Mouse (Mus musculus) E14TG2a.4 (cell line): ENCODE measurements around the gene Hpd.
A peak's percentile ranks its signal among the peaks of the same experiment; 100 is the strongest.
"Not testable (repeated sequence)": the region's sequence is repeated elsewhere in the genome, so short reads cannot be mapped to it uniquely, and the experiment has no call there.

Source experiments
- H3K27me3 ChIP-seq: 2 replicates; pipeline ENCODE4 v1.6.1; 2014; ENCODE audit warnings: low read length, control low read depth; ENCODE audit not compliant: insufficient read depth
- H3K36me3 ChIP-seq: 2 replicates; pipeline ENCODE4 v1.6.1; 2014; ENCODE audit warnings: low read length, control low read depth; ENCODE audit not compliant: insufficient read depth
- H3K4me1 ChIP-seq: replicated peaks from 2 replicates; pipeline ENCODE4 v1.6.1; 2014; ENCODE audit warnings: low read depth, low read length, control low read depth
- H3K4me3 ChIP-seq: replicated peaks from 2 replicates; pipeline ENCODE4 v1.5.1; 2014; ENCODE audit warnings: mild to moderate bottlenecking, low read length
- H3K9me3 ChIP-seq: 2 replicates; pipeline ENCODE4 v1.6.1; 2014; ENCODE audit warnings: low read length, control low read depth
- CTCF ChIP-seq: conservative IDR thresholded peaks from 2 replicates; pipeline ENCODE4 v1.5.1; 2014; ENCODE audit warnings: low read length
- NANOG ChIP-seq: IDR thresholded peaks from 2 replicates; pipeline ENCODE4 v1.6.1; 2014; ENCODE audit warnings: borderline replicate concordance, low read length, mixed read lengths
- POU5F1 ChIP-seq: IDR thresholded peaks from 2 replicates; pipeline ENCODE4 v1.6.1; 2014; ENCODE audit warnings: low read length, borderline replicate concordance

Hpd gene

DNA sequence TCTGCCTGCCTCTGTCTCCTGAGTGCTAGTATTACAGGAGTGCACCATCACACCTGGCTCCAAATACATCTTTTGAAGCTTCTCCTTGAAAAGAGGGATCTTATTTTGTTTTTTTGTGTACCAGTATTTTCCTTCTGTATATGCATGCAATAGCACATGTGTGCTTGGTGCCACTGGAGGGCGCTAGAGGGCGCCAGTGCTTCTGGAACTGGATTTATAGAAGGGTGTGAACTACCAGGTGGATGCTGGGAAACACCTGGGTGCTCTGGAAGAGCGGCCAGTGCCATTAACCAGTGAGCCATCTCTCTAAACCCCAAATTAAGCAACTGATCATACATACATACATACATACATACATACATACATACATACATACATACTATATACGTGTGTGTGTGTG lies 20.2 kb upstream of the Hpd start:
- not testable (repeated sequence) for H3K4me3 ChIP-seq, H3K9me3 ChIP-seq, H3K4me1 ChIP-seq, H3K27me3 ChIP-seq, H3K36me3 ChIP-seq
- peak; percentile 45 for TF ChIP-seq CTCF

DNA sequence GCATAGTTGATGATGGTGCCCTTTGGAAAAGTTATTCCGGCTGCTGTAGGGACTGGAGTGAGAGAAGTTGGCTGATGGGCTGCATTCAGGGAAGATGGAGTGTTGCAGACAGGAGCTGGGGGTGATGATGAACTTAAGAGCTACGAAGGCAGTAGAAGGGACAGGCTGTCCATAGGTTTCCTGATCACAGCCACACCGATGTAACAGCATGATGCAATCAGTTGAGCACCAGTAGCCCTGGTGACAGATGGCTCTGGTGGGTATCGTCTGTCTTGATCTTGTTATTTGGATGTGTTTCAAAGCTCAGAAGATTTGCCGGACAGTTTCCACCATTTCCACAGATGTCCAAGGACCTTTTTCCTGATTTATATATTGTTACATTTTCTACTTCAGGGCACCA lies 19.5 kb upstream of the Hpd start:
- Histone ChIP-seq H3K27me3 (no peaks in the 10 kb centered on the region), H3K9me3 (peaks cover 3% of the 10 kb centered on the region; the same call in 1 of the 2 replicates), H3K36me3 (no peaks in the 10 kb centered on the region), H3K4me1 (no peaks in the 10 kb centered on the region), H3K4me3 (no peak overlapping the region)
- TF ChIP-seq POU5F1 (no peak), CTCF (no peak), NANOG (no peak)

DNA sequence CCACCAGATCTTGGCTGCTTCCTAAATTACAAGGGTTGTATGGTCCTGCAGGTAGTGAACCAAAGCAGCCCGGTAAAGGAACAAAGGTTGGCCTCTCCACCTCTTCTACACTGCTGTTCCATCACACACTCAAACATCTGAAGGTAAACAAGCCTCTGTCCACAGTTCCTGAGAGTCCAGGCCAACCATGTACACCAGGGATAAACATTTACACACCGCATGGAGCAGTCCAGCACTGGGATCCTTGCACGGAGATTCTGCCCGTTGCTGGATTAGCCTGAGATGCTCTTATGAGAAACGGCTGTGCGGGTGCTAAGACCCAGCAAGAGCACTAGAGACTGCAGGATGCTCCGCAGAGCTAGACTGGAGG lies 19.0 kb upstream of the Hpd start:
- Histone ChIP-seq H3K9me3 (peaks cover 3% of the 10 kb centered on the region; the same call in 1 of the 2 replicates), H3K4me1 (no peaks in the 10 kb centered on the region), H3K36me3 (no peaks in the 10 kb centered on the region), H3K4me3 (no peak overlapping the region), H3K27me3 (no peaks in the 10 kb centered on the region)
- TF ChIP-seq NANOG (no peak), POU5F1 (no peak), CTCF (no peak)

DNA sequence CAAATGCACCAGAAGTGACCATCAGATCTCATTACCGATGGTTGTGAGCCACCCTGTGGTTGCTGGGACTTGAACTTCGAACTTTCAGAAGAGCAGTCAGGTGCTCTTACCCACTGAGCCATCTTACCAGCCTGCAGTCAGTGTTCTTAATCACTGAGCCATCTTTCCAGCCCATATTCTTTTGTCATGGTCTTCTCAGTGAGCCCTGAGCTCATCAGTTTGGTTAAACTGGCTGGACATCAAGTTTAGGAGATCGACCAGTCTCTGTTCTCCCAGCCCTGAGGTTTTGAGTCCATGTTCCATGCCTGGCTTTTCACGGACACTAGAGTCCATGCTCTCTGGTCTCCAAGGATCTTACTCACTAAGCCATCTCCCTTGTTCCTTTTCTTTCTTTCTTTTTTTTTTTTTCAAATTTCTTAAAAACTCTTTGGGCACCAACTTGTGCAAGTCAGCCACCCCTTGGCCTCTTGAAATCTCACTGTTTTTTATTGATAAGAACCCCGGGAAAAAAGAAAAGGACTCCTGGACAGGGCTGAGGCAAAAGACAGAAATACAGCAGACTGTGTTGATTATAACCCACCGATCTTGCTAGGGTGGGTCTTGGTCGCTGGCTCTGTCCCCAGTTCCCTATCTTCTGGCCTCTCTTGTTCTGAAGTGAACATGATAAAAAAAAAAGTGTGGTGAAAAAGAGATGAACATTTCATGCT lies 18.4 kb upstream of the Hpd start:
- not testable (repeated sequence) for H3K9me3 ChIP-seq, H3K4me1 ChIP-seq, H3K27me3 ChIP-seq, H3K36me3 ChIP-seq, H3K4me3 ChIP-seq

DNA sequence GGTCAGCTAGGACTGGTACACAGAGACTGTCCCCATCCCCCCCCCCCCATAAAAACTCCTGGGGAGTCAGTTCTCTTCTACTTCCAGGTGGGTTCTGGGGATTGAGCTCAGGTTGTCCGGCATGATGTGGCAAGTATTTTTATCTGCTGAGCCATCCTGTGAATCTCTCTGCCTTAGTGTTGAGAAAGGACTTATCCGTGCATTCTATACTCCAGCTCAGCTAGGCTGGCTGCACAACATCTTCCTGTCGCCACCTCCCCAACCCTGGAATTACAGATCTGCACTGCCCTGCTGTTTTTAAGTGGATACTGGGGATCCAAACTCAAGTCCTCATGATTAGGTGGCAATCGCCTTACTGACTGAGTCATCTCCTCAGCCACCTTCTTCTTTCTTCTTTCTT lies 16.0 kb upstream of the Hpd start:
- H3K36me3 ChIP-seq = no peaks in the 10 kb centered on the region
- no peaks in the 10 kb centered on the region for H3K9me3 ChIP-seq
- peaks cover 7% of the 10 kb centered on the region for H3K4me1 ChIP-seq
- 0 out of 2 replicates have a peak, but pooled peaks cover under 1% of the 10 kb centered on the region for H3K27me3 ChIP-seq
- TF ChIP-seq POU5F1 (no peak), CTCF (no peak), NANOG (no peak)
- no peak overlapping the region for H3K4me3 ChIP-seq

DNA sequence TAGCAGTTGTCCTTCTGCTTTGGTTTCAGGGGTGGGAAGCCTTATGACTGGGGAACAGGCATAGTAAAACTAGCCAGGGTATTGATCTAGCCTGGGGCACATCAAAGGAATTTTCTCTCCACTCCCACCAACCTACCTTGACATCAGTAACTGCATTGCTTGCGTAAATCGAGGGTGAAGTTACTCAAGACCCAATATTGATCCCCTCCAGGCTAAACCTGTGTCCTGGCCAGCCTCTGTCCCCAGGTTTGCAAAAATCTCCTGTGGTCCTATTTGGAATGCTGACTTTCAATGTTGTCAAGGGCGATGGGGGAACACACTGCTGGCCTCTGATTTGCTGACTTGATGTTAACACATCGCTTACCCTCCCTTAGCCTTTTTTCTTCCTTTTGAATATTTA lies 14.2 kb upstream of the Hpd start:
- Histone ChIP-seq H3K4me1 (peaks cover 7% of the 10 kb centered on the region), H3K9me3 (no peaks in the 10 kb centered on the region), H3K27me3 (0 out of 2 replicates have a peak, but pooled peaks cover 4% of the 10 kb centered on the region), H3K36me3 (no peaks in the 10 kb centered on the region), H3K4me3 (no peak overlapping the region)
- TF ChIP-seq CTCF = no peak
- no peak for TF ChIP-seq NANOG
- TF ChIP-seq POU5F1 = no peak

DNA sequence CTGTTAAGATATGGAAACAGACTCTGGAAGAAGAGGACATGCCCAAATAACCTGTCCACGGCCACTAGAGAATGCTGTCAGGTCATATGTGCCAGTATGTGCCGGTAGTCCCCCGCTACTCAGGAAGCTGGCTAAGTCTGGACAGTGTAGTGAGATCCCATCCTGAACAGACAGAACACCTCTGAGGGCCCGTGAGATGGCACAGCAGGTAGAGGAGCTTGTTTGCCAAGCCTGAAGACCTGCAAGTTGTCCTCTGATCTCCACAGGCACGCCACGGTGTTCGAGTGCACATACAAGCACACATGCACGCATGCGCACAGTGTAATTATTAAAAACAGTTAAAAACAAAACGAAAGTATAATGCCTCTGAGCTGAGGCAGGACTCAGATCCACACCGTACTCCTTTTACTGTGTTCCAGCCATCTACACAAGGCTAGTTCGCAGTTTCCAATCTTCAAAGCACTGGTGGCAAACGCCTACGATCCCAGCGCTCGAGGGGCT lies 13.0 kb upstream of the Hpd start:
- H3K4me1 ChIP-seq = peaks cover 7% of the 10 kb centered on the region
- H3K9me3 ChIP-seq = no peaks in the 10 kb centered on the region
- TF ChIP-seq NANOG (no peak), CTCF (no peak), POU5F1 (no peak)
- no peaks in the 10 kb centered on the region for H3K36me3 ChIP-seq
- peaks cover 10% of the 10 kb centered on the region for H3K27me3 ChIP-seq
- no peak overlapping the region for H3K4me3 ChIP-seq

DNA sequence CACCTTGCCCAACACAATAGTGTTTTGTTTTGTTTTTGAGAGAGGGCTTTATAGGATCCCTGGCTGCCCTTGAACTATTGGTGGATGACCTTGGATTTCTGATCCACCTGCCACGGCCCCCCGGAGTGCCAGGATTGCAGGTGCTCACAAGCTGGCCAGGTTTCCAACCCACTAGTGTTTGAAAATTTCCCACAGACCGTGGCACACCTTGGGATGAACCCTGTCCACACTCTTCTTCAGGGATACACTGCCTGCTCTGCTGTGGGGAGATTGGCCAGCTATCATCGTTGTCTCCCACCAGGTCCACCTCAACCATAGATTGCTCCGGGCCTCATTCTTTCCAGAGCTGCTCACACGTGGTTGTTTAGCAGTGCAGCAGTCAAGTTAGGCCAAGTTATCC lies 12.3 kb upstream of the Hpd start:
- H3K36me3 ChIP-seq = no peaks in the 10 kb centered on the region
- no peak for TF ChIP-seq CTCF
- H3K4me1 ChIP-seq = peaks cover 7% of the 10 kb centered on the region
- H3K27me3 ChIP-seq = peaks cover 10% of the 10 kb centered on the region
- H3K9me3 ChIP-seq = no peaks in the 10 kb centered on the region
- no peak overlapping the region for H3K4me3 ChIP-seq

DNA sequence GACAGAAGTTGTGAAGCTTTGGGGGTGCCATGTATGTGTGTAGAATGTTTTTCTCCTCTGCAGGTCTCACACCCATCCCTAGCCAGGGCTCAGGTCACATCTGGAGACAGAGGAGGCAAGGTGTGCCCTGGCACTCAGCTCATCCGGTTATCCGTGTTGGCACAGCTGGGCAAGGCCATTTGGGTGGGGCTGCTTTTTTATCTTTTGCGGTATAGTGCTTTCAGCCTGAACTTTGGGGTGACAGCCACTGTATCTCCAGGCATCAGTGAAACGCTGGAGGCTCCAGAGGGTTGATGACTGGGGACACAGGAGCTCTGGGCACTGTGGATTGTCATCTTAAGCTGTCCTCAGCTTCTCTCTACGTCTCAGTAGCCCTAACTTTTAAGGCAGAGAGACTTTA lies 10.9 kb upstream of the Hpd start:
- TF ChIP-seq POU5F1 (no peak), CTCF (no peak), NANOG (no peak)
- Histone ChIP-seq H3K4me3 (no peak overlapping the region), H3K27me3 (peaks cover 10% of the 10 kb centered on the region), H3K36me3 (no peaks in the 10 kb centered on the region), H3K4me1 (peaks cover 7% of the 10 kb centered on the region), H3K9me3 (no peaks in the 10 kb centered on the region)
